Mouse (Mus musculus) midbrain, embryonic 10.5 days (tissue): ENCODE data around the gene Ms4a4d. TPM values are rescaled to one million over a fixed set of nuclear protein-coding genes. Genes with fewer than 3 reads are reported as not detected.
"Not testable (repeated sequence)": the region's sequence is repeated elsewhere in the genome, so short reads cannot be mapped to it uniquely, and the experiment has no call there.

ENCODE experiments used
- DNase-seq: peaks from one replicate; pipeline ENCODE4 v3.0.0-alpha.2; 2017; ENCODE audit warnings: low spot score
- H3K27ac ChIP-seq: fragments of 300-500 bp; sonication (generic); replicated peaks from 2 replicates; pipeline ENCODE4 v1.5.1; 2016; ENCODE audit warnings: mild to moderate bottlenecking
- H3K27me3 ChIP-seq: fragments of 300-500 bp; sonication (generic); 2 replicates; pipeline ENCODE4 v1.6.1; 2016; ENCODE audit warnings: low read depth, mild to moderate bottlenecking; ENCODE audit not compliant: poor library complexity, severe bottlenecking
- H3K36me3 ChIP-seq: fragments of 300-500 bp; sonication (generic); 2 replicates; pipeline ENCODE4 v1.6.1; 2016; ENCODE audit warnings: mild to moderate bottlenecking, moderate library complexity
- H3K4me1 ChIP-seq: fragments of 300-500 bp; sonication (generic); 2 replicates; pipeline ENCODE4 v1.6.1; 2016
- H3K4me3 ChIP-seq: fragments of 300-500 bp; sonication (generic); 2 replicates; pipeline ENCODE4 v1.5.1; 2016; ENCODE audit warnings: mild to moderate bottlenecking, moderate library complexity
- H3K9me3 ChIP-seq: fragments of 300-500 bp; sonication (generic); replicated peaks from 2 replicates; pipeline ENCODE4 v1.6.1; 2016; ENCODE audit warnings: mild to moderate bottlenecking
- WGBS: fragments of 180-500 bp; shearing (Covaris S2); methylation state at CpG from one replicate; pipeline ENCODE4 v1.1.7; 2016; 5-methylcytosine and 5-hydroxymethylcytosine counted together
- polyA plus RNA-seq: library from polyadenylated mRNA; unstranded; fragments of >200 nt; fragmentation: Nextera tagmentation; extraction: Ambion mirVana; gene quantifications from 2 replicates; pipeline ENCODE4 v1.2.1, GENCODE M21; 2016

Ms4a4d gene
- polyA plus RNA-seq, 1 experiment from 2014 or later = 0.99 TPM

DNA sequence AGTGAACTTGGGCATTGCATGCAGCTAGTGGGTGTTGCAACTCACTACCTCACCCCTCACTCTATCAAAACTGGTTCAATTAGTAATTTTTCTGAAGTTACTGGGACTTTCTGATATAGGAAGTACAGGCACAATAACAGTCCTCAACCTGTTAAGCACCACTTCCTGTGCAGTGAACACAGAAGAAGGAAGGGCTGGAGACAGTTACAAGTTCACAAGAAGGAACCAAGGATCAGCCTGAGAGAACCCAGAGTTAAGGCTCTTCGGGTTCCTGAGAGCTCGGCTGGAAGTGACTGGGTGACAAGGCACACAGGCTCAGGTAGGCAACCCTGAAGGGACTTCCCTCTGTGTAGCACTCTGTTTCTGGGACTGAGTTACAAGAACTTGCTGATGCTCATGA is 18.2 kb upstream of the Ms4a4d start:
- not testable (repeated sequence) for H3K4me1 ChIP-seq, H3K9me3 ChIP-seq, H3K36me3 ChIP-seq, H3K27ac ChIP-seq, H3K27me3 ChIP-seq, DNase-seq, H3K4me3 ChIP-seq
- WGBS = 92% methylated on average over 2 of the region's 2 CpGs

GRCm38 (mm10) chr19:11520146-11520545 is 16.5 kb upstream of the Ms4a4d start:
- Histone ChIP-seq H3K4me3 (no peak overlapping the region), H3K36me3 (no peaks in the 10 kb centered on the region), H3K27ac (no peak overlapping the region), H3K9me3 (no peaks in the 10 kb centered on the region), H3K27me3 (no peaks in the 10 kb centered on the region), H3K4me1 (no peaks in the 10 kb centered on the region)
- WGBS = 91% methylated on average over 3 of the region's 3 CpGs
- DNase-seq = no peak

DNA sequence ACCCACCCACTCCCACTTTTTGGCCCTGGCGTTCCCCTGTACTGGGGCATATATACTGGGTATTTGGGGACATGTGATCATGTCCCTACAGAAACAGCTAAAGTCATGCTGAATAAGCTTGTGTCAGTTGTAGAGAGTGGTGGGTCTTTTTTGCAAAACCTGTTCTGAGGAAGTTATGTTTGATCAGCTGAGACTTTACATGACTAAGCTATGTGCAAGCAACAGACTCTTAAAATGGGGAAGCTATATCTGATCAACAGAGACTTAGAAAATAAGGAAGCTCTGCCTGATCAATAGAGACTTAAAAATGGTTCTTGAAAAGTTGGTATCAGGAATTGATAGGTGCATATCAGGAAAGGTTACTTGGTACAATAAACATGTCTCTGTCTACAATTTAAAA is 3.2 kb upstream of the Ms4a4d start:
- no peak overlapping the region for H3K27ac ChIP-seq
- no peak for DNase-seq
- no peaks in the 10 kb centered on the region for H3K36me3 ChIP-seq
- H3K27me3 ChIP-seq = no peaks in the 10 kb centered on the region
- no peaks in the 10 kb centered on the region for H3K9me3 ChIP-seq
- H3K4me3 ChIP-seq = no peak overlapping the region
- H3K4me1 ChIP-seq = peaks cover 10% of the 10 kb centered on the region
- 90% methylated on average over 1 of the region's 1 CpGs for WGBS

DNA sequence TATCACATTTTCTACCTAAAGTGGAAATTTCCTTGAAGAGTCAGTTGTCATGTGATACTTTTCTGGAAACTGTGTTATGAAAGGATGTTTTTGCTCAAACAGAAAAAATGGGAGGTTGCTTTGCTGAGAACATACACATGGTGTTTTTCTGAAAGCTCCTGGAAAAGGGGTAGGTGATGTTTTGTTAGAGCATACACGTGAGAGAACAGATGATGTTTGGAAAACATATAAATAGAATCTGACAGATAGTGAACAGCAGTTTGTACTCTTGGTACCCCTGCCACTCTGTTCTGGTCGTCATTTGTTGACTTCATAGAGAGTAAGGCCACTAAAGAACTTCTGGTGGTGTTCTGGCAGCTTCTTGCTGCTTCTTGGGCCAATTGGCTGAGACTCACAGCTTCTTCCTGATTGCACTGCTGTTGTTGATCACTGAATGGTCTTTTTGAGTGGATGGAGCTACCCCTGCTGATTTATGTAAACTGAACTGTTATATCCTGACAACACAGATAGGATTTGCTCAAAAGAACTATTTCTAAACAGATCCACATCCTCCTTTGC is 2.6 kb upstream of the Ms4a4d start:
- 75% methylated on average over 2 of the region's 2 CpGs for WGBS
- DNase-seq = no peak

DNA sequence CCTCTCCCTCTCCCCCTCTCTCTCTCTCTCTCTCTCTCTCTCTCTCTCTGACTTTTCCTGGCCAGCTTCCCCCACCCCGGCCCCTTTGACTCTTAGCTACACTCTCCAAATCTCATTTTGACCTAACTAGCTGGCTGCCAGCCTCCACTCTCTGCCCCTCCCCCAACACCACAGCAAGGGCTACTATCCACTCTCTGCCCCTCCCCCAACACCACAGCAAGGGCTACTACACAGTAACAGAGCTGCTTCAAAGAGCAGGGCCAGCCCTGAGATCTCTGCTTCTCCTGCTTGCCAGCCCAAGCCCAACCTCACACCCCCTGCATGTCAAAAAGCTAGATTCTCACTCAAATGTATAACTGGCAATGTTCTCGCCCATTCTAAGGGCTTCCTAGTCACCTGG is 735 bp downstream of the Ms4a4d start:
- H3K27ac ChIP-seq = no peak overlapping the region; the same call in 1 of the 2 replicates

More for the DNA sequence above, 2.6 kb upstream of the Ms4a4d start:
- H3K27me3 ChIP-seq = no peaks in the 10 kb centered on the region
- peaks cover 10% of the 10 kb centered on the region for H3K4me1 ChIP-seq
- no peak overlapping the region for H3K4me3 ChIP-seq
- H3K9me3 ChIP-seq = no peaks in the 10 kb centered on the region
- no peaks in the 10 kb centered on the region for H3K36me3 ChIP-seq
- H3K27ac ChIP-seq = no peak overlapping the region

DNA sequence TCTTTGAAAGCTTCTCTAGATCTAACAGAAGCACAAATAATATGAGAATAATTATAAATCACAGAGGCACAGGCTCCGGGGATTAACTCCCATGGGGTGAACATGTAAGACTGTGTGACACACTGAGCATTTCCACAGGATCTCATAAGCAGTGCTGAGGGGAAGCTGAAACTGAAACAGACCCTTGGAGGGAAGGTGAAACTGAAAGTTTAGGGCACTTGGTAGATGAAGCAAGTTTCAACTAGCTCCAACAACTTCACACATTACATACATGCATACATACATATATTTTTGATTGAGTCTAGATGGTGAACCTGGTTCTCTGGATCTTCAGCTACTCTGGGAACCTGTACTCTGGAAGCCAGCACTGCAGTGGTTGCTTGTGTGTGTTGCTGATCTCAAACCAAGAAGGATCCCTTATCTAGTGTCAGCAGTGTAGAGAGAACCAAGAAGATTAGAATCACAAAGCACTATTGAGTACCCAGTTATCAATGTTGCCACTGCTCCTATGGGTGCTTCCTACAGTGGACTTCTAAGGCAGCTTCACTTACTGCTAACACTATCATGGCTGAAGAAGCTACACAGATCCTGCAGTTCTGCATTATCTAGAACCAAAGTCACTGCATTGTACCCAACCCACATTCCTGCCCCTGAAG is 3.7 kb downstream of the Ms4a4d start:
- not testable (repeated sequence) for H3K27me3 ChIP-seq, H3K4me3 ChIP-seq, H3K27ac ChIP-seq, H3K4me1 ChIP-seq, H3K36me3 ChIP-seq, DNase-seq, H3K9me3 ChIP-seq
- WGBS = 92% methylated on average over 1 of the region's 1 CpGs

More for the DNA sequence above, 735 bp downstream of the Ms4a4d start:
- 26% methylated on average over 2 of the region's 2 CpGs for WGBS
- H3K9me3 ChIP-seq = no peaks in the 10 kb centered on the region
- peaks cover 10% of the 10 kb centered on the region for H3K4me1 ChIP-seq
- H3K4me3 ChIP-seq = no peak overlapping the region
- H3K27me3 ChIP-seq = no peaks in the 10 kb centered on the region
- no peaks in the 10 kb centered on the region for H3K36me3 ChIP-seq
- DNase-seq = peak; percentile 27

DNA sequence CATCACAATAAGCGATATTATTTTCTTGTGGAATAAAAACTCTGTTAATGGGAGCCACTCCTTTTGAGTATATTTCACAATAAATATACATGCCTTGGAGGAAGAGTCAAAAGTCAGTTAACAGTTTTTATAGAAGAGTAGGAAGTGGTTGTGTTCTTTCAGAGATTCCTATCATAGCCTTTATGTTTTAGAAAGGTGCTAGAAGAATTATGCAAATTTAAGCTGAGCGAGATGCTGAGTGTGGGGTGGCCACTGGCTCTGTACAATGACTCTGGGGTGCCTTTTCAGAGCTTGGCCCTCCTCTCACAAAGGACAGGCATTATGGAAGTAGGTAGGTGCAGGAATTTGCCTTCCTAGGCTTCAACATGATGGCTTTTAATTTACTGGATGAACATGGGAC is 7.8 kb downstream of the Ms4a4d start:
- not testable (repeated sequence) for H3K36me3 ChIP-seq, H3K27me3 ChIP-seq, H3K27ac ChIP-seq, H3K9me3 ChIP-seq, DNase-seq, H3K4me3 ChIP-seq, H3K4me1 ChIP-seq
- WGBS = 90% methylated on average over 2 of the region's 2 CpGs

GRCm38 (mm10) chr19:11547911-11548310 is 11.3 kb downstream of the Ms4a4d start:
- H3K9me3 ChIP-seq = no peaks in the 10 kb centered on the region
- no peaks in the 10 kb centered on the region for H3K27me3 ChIP-seq
- no peak overlapping the region for H3K4me3 ChIP-seq
- no peaks in the 10 kb centered on the region for H3K4me1 ChIP-seq
- DNase-seq = no peak
- H3K27ac ChIP-seq = no peak overlapping the region
- no peaks in the 10 kb centered on the region for H3K36me3 ChIP-seq

GRCm38 (mm10) chr19:11554726-11555125 is 18.1 kb downstream of the Ms4a4d start:
- H3K27me3 ChIP-seq = no peaks in the 10 kb centered on the region
- H3K4me3 ChIP-seq = no peak overlapping the region
- WGBS = 91% methylated on average over 5 of the region's 5 CpGs
- no peaks in the 10 kb centered on the region for H3K9me3 ChIP-seq
- no peaks in the 10 kb centered on the region for H3K4me1 ChIP-seq
- no peaks in the 10 kb centered on the region for H3K36me3 ChIP-seq
- DNase-seq = no peak
- no peak overlapping the region for H3K27ac ChIP-seq

- H3K4me1 ChIP-seq, H3K27ac ChIP-seq, H3K36me3 ChIP-seq, DNase-seq, H3K27me3 ChIP-seq, H3K4me3 ChIP-seq, H3K9me3 ChIP-seq: not testable (repeated sequence)
These were observed 23.0 kb downstream of the Ms4a4d start for GRCm38 (mm10) chr19:11559560-11559959.

DNA sequence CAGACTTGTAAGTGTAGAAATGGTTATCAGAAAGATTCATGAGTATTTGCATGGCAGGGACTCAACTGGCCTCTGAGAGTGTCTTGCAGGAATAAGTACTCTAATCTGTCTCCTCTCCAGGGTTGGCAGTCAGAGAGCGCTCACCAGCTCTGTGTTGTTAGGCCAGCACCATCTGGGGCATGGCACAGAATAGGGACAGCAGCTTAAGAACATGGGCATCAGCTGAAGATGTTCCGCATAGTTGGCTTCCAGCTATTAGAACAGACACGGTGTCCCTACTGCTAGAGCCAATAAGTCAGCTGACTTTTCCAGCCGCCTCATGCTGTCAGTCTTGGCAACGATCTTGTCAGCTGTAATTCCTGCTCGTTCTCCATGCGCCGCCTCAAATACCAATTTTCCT is 38.4 kb downstream of the Ms4a4d start:
- no peak overlapping the region for H3K4me3 ChIP-seq
- WGBS = 88% methylated on average over 8 of the region's 8 CpGs
- H3K36me3 ChIP-seq = no peaks in the 10 kb centered on the region
- H3K27ac ChIP-seq = no peak overlapping the region
- no peak for DNase-seq
- no peaks in the 10 kb centered on the region for H3K9me3 ChIP-seq
- H3K4me1 ChIP-seq = no peaks in the 10 kb centered on the region
- no peaks in the 10 kb centered on the region for H3K27me3 ChIP-seq

- 76% methylated on average over 4 of the region's 4 CpGs for WGBS
- no peak for DNase-seq
- no peaks in the 10 kb centered on the region for H3K36me3 ChIP-seq
- H3K4me1 ChIP-seq = no peaks in the 10 kb centered on the region
- H3K27me3 ChIP-seq = no peaks in the 10 kb centered on the region
- no peak overlapping the region for H3K27ac ChIP-seq
- no peaks in the 10 kb centered on the region for H3K9me3 ChIP-seq
- H3K4me3 ChIP-seq = no peak overlapping the region
These were observed 52.6 kb downstream of the Ms4a4d start for GRCm38 (mm10) chr19:11589205-11589604.

DNA sequence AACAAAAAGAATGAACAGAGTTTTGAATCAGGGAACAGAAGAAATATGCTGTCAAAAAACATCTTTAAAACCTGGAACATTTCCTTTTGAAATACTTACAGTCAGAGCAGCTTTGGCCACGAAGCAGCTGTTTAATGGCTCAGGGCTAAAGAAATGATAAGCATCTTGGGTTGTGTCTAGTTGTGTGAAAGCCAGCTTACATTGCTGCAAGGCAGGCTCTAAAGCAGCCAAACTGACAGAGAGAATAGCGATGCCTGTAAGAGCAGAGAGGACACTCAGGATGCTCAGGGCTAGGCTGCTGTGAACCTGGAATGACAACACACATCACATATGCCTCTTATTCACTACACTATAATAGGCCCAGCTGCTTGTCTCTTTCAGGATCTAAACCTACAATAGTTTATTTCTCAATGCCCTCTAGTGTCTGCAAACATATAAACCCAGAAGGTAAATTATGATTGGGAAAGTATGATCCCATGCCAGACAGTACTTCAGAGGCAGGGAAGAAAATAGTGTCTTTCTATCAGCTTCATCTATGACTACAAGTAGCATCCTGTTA is 53.4 kb downstream of the Ms4a4d start:
- Histone ChIP-seq H3K4me1 (no peaks in the 10 kb centered on the region), H3K36me3 (no peaks in the 10 kb centered on the region), H3K9me3 (no peaks in the 10 kb centered on the region), H3K4me3 (no peak overlapping the region), H3K27me3 (no peaks in the 10 kb centered on the region), H3K27ac (no peak overlapping the region)
- 69% methylated on average over 2 of the region's 2 CpGs for WGBS
- DNase-seq = no peak
